Mouse (Mus musculus) hindbrain, embryonic 15.5 days (tissue): ENCODE measurements at regions not wholly inside any gene's neighbourhood (a gene's known extent, or its start where the extent isn't known, plus 50 kb on each side); places are given as distances from the start of the nearest gene placed in this dataset.
"Not testable (repeated sequence)": the region's sequence is repeated elsewhere in the genome, so short reads cannot be mapped to it uniquely, and the experiment has no call there.

Experiments used
- ATAC-seq: fragments of 200-750 bp; cut with Nextera tagmentation; 2 replicates; pipeline ENCODE4 v1.8.0; 2017; ENCODE audit warnings: low read depth, moderate number of reproducible peaks, moderate TSS enrichment; ENCODE audit not compliant: low FRiP score
- H3K27ac ChIP-seq: fragments of 300-500 bp; sonication (generic); replicated peaks from 2 replicates; pipeline ENCODE4 v1.5.1; 2015; ENCODE audit warnings: mild to moderate bottlenecking, inconsistent platforms
- H3K27me3 ChIP-seq: fragments of 300-500 bp; sonication (generic); 2 replicates; pipeline ENCODE4 v1.6.1; 2015; ENCODE audit warnings: control low read depth, inconsistent platforms
- H3K36me3 ChIP-seq: fragments of 300-500 bp; sonication (generic); 2 replicates; pipeline ENCODE4 v1.6.1; 2015; ENCODE audit warnings: control low read depth, inconsistent platforms
- H3K4me1 ChIP-seq: fragments of 300-500 bp; sonication (generic); replicated peaks from 2 replicates; pipeline ENCODE4 v1.6.1; 2015; ENCODE audit warnings: control low read depth, inconsistent platforms
- H3K4me2 ChIP-seq: fragments of 300-500 bp; sonication (generic); 2 replicates; pipeline ENCODE4 v1.6.1; 2015; ENCODE audit warnings: moderate library complexity, mild to moderate bottlenecking, inconsistent platforms
- H3K4me3 ChIP-seq: fragments of 300-500 bp; sonication (generic); 2 replicates; pipeline ENCODE4 v1.5.1; 2015; ENCODE audit warnings: mild to moderate bottlenecking, inconsistent platforms
- H3K9ac ChIP-seq: fragments of 300-500 bp; sonication (generic); 2 replicates; pipeline ENCODE4 v1.6.1; 2015; ENCODE audit warnings: inconsistent platforms
- H3K9me3 ChIP-seq: fragments of 300-500 bp; sonication (generic); 2 replicates; pipeline ENCODE4 v1.6.1; 2016; ENCODE audit warnings: control low read depth, inconsistent platforms
- WGBS: fragments of 180-500 bp; shearing (Covaris S2); methylation state at CpG from one replicate; pipeline ENCODE4 v1.1.7; 2015; 5-methylcytosine and 5-hydroxymethylcytosine counted together

DNA sequence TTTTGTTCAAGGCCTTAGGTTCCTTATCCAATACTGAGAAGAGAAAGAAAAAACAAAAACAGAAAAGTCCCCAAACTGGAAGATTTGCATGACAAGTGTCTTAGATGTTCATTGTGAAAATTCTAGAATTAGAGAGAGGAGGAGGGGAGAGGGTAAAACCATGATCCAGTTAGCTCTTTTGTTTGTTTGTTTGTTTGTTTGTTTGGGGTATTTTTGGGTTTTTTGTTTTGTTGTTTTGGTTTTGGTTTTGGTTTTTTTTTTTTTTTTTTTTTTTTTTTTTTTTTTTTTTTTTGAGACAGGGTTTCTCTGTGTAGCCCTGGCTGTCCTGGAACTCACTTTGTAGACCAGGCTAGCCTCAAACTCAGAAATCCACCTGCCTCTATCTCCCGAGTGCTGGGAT lies 100.8 kb upstream of the Klf3 start:
- H3K4me2 ChIP-seq, H3K9me3 ChIP-seq, ATAC-seq, H3K9ac ChIP-seq, H3K27me3 ChIP-seq, H3K36me3 ChIP-seq, H3K4me3 ChIP-seq: not testable (repeated sequence)
- WGBS: 50% methylated on average over 1 of the region's 1 CpGs
- Histone ChIP-seq H3K4me1 (peaks cover 32% of the 10 kb centered on the region), H3K27ac (peak overlapping the region; percentile 73)

DNA sequence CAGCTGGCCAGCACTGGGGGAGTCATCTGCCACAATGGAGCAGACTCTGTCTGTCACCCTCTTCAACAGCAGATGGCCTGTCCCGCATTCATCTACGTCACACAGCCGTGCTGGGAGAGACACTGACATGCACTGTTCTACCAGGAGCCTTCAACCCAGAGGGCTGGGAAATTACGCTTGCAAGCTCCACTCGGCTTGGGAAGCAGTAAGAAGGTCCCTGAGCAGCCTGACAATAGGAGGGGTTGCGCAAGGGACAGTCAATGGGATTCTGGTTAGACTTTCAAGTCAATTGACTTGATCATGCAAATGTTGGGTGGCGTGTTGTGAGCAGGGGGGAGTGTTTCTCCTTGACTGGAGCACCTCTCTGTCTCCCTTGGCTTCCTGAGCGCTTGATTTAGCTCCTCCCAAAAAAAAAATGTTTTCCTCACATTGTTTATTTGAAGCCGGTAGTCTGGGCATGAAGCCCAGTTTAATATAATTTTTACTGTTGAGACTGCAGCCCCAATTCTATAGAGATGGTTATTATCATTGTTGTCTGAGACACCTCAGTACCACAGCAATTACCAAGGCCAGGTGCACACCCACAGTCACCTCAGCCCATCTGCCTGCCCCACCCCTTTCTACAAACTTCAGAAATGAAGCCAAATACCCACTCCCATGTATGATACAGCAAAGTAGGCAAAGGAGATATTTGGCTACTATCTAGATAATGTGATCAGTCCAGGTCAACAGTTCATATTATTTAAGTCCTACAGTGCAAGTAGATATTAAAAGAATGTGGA lies 99.9 kb upstream of the Klf3 start:
- ATAC-seq: peak; percentile 85
- peaks cover 32% of the 10 kb centered on the region for H3K4me1 ChIP-seq
- no peaks in the 10 kb centered on the region for H3K27me3 ChIP-seq
- H3K27ac ChIP-seq: peak overlapping the region; percentile 73
- WGBS: 14% methylated on average over 9 of the region's 9 CpGs
- H3K9me3 ChIP-seq: no peaks in the 10 kb centered on the region
- peak overlapping the region; percentile 38 for H3K4me2 ChIP-seq
- no peak overlapping the region for H3K9ac ChIP-seq
- H3K4me3 ChIP-seq: no peak overlapping the region
- no peaks in the 10 kb centered on the region for H3K36me3 ChIP-seq

DNA sequence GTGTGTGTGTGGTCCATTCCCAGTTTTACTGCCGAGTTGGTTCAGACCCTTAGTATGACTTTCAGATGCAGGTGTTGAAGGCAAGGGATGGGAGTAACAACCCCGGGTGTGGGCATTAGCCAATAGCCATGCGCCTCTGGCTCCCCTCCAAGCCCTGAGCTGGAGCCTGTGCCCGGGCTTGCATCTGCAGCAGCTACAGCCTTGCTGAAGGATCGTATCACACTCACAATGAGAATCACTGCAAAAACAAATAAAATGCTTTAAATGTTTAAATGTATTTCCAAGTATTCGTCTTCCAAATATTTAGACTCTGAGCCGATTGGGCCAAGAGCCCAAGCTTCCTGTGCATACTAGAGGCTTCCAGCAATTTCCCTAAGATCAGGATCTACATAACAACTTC lies 99.0 kb upstream of the Klf3 start:
- ATAC-seq: no peak
- no peak overlapping the region for H3K4me2 ChIP-seq
- H3K36me3 ChIP-seq: no peaks in the 10 kb centered on the region
- H3K27me3 ChIP-seq: no peaks in the 10 kb centered on the region
- H3K4me3 ChIP-seq: no peak overlapping the region
- no peak overlapping the region for H3K9ac ChIP-seq
- H3K27ac ChIP-seq: no peak overlapping the region
- WGBS: 61% methylated on average over 7 of the region's 7 CpGs
- peaks cover 32% of the 10 kb centered on the region for H3K4me1 ChIP-seq
- no peaks in the 10 kb centered on the region for H3K9me3 ChIP-seq

DNA sequence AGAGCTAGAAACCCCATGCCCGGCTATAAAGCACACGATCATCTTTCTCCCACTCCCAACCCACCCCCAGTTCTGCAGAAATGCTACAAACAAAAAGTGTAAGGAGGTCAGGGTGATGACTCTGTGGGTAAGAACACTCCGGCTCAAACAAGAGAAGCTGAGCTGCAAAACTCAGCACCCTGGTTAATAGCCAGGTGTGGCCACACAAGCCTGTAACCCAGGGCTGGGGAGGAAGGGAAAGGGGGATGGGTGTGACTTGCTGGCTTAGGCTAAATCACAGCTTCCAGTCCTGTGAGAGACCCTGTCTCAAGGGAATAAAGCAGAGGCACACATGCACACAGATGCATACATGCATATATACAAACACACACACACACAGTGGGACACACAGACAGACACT lies 96.6 kb upstream of the Klf3 start:
- no peak overlapping the region for H3K4me3 ChIP-seq
- H3K4me1 ChIP-seq: peaks cover 27% of the 10 kb centered on the region
- H3K9me3 ChIP-seq: no peaks in the 10 kb centered on the region
- H3K9ac ChIP-seq: no peak overlapping the region
- no peak overlapping the region for H3K4me2 ChIP-seq
- 84% methylated on average over 3 of the region's 3 CpGs for WGBS
- H3K27me3 ChIP-seq: no peaks in the 10 kb centered on the region
- no peak for ATAC-seq
- no peaks in the 10 kb centered on the region for H3K36me3 ChIP-seq
- H3K27ac ChIP-seq: no peak overlapping the region

DNA sequence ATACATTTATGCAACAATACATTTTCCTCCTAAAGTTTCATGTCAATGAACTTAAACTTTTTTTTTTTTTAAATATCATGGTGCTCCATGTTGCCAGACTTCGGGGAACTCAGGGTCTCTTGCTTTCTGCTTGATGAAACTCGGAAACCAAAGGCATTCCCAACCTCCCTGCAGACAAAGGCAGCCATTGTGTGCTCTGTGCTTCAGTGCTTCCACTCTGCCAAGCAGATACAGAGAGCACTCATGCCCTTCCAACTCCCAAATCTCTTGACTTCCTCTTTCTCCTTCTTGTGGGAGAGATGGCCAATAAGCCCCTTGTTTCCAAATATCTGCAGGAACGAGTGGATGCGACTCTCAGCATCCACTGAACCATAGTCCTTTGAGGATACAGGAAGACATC lies 94.0 kb upstream of the Klf3 start:
- H3K27me3 ChIP-seq: no peaks in the 10 kb centered on the region
- ATAC-seq: no peak

DNA sequence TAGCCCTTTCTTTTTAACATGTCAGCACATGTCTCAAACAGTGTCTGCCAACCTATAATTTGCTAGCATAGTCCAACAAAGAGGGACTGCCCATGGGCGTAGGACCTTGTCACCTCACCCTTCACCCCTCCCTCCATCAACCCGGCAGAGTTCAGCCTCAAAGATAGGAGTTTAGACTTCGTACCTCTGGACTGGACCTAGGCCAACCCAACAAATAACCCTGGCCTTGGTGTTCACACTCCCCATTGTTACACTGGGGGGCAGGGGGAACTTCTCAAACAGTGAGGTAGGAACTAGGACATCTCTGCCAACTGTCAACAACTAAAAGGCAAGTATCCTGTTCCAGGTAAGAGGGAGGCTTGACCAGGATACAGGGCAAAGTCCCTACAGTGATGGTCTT lies 93.0 kb upstream of the Klf3 start:
- Histone ChIP-seq H3K4me3 (no peak overlapping the region), H3K9ac (no peak overlapping the region), H3K27me3 (no peaks in the 10 kb centered on the region), H3K4me2 (no peak overlapping the region), H3K36me3 (no peaks in the 10 kb centered on the region), H3K9me3 (no peaks in the 10 kb centered on the region), H3K27ac (no peak overlapping the region), H3K4me1 (no peaks in the 10 kb centered on the region; the same call in 1 of the 2 replicates)
- ATAC-seq: no peak
- WGBS: 71% methylated on average over 3 of the region's 3 CpGs

More for the DNA sequence above, 94.0 kb upstream of the Klf3 start:
- Histone ChIP-seq H3K36me3 (no peaks in the 10 kb centered on the region), H3K9ac (no peak overlapping the region), H3K4me2 (no peak overlapping the region), H3K4me3 (no peak overlapping the region), H3K9me3 (no peaks in the 10 kb centered on the region), H3K4me1 (peaks cover 8% of the 10 kb centered on the region), H3K27ac (no peak overlapping the region)
- WGBS: 26% methylated on average over 4 of the region's 4 CpGs

DNA sequence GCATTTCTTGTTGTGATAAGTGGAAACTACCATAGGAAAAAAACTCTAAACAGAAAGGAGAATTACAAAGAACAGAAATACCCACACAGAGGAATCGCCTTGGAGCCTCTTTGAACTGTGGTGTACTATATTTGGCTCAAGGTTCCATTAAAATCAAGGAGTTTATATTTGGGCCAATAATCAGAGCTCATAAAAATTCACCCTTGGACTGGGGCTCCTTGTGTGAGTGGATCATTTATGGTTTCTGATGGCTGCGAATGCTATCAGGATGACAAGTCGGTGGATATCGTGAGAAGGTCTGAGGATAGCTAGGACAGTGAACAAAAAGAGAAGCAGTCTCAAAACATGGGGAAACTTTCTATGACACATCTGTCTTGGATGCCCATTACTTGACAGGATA lies 92.2 kb upstream of the Klf3 start:
- Histone ChIP-seq H3K9ac (no peak overlapping the region), H3K4me1 (no peaks in the 10 kb centered on the region; the same call in 1 of the 2 replicates), H3K27ac (no peak overlapping the region), H3K9me3 (no peaks in the 10 kb centered on the region), H3K27me3 (no peaks in the 10 kb centered on the region), H3K4me2 (no peak overlapping the region), H3K4me3 (no peak overlapping the region), H3K36me3 (no peaks in the 10 kb centered on the region)
- ATAC-seq: no peak
- 97% methylated on average over 4 of the region's 4 CpGs for WGBS

DNA sequence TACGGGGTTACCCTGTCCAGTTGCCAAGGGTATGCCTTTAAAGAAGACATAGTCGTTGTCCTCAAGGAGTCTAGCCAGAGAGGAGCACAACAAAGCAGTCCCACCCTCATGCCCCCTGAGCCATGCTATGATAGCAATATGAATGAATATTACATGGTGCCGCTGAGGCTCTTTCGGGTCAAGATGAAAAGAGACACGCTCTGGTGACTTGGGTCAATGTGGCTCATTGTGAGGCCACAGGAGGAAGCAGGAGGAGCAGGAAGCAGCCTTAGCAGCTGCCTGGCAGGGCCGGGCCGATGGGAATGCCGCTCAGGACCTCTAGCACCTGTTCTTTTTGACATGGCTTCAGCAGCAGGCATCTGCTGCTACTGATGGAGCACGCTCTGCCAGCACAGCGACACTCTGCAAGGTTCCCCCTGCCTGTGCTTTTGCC lies 89.0 kb upstream of the Klf3 start:
- WGBS: 13% methylated on average over 9 of the region's 10 CpGs
- Histone ChIP-seq H3K4me1 (no peaks in the 10 kb centered on the region; the same call in 1 of the 2 replicates), H3K27ac (no peak overlapping the region), H3K4me3 (no peak overlapping the region), H3K9ac (no peak overlapping the region), H3K27me3 (no peaks in the 10 kb centered on the region), H3K9me3 (no peaks in the 10 kb centered on the region), H3K4me2 (no peak overlapping the region), H3K36me3 (no peaks in the 10 kb centered on the region)
- ATAC-seq: peak; percentile 72

DNA sequence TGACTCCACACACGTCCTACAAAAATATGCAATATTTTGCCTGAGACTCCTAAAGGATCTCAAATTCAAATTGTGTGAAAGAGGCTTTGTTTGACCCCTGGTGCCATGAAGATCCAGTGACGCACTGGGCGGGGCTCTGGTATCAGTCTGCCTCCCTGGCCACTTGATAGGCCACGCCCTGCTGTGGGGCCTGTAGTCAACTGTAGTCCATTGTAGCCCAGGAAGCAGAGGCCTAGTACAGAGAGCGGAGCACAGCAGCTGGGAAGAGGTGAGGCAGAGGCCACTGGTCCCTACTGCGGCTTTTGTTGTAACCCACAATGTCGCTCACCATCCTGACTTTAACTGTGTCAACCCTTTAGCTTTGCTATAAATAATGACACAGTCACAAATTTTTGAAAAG lies 88.5 kb upstream of the Klf3 start:
- Histone ChIP-seq H3K27ac (no peak overlapping the region), H3K36me3 (no peaks in the 10 kb centered on the region), H3K9me3 (no peaks in the 10 kb centered on the region), H3K4me2 (no peak overlapping the region), H3K4me3 (no peak overlapping the region), H3K4me1 (no peaks in the 10 kb centered on the region), H3K9ac (no peak overlapping the region), H3K27me3 (no peaks in the 10 kb centered on the region)
- ATAC-seq: peak; percentile 59
- WGBS: 37% methylated on average over 7 of the region's 7 CpGs

DNA sequence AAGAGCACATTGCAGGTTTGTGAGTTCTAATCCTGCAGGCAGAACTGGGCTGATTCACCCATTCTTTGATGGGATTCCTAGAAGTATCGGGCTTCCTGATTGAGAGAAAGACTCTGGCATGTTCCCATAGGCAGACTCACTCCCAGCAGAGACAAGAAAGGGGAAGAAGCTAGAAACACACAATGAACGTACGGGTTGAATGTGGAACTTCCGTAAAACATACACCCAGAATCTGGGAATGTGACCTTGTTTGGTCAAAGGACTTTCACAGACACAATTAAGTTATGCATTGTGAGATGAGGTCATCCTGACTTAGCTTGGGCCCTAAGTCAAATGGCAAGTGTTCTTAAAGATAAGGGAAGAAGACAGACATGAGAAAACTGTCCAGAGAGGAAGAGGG lies 86.6 kb upstream of the Klf3 start:
- ATAC-seq: no peak
- no peak overlapping the region for H3K4me3 ChIP-seq
- H3K27ac ChIP-seq: no peak overlapping the region
- H3K4me2 ChIP-seq: no peak overlapping the region
- H3K9ac ChIP-seq: no peak overlapping the region
- no peaks in the 10 kb centered on the region for H3K27me3 ChIP-seq
- WGBS: 94% methylated on average over 4 of the region's 4 CpGs
- no peaks in the 10 kb centered on the region for H3K4me1 ChIP-seq
- H3K36me3 ChIP-seq: no peaks in the 10 kb centered on the region
- no peaks in the 10 kb centered on the region for H3K9me3 ChIP-seq

DNA sequence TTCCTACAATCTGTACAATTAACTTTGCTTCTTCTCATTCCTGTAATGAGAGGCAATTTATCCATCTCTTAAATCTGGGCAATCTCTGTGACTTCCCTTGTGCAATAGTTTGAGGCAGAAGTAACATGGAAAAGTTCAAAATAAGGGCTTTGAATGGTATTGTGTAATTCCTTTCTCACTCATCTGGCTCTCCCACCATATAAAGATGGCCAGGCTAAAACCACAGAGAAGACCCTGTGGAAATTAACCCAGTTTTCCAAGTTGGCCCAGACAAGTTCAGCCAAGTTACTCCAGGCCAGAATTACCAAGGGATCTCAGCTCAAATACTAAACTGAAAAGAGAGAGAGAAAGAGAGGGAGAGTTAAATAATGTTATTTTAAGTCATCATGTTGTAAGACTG lies 81.0 kb upstream of the Klf3 start:
- no peak for ATAC-seq
- no peaks in the 10 kb centered on the region for H3K9me3 ChIP-seq

DNA sequence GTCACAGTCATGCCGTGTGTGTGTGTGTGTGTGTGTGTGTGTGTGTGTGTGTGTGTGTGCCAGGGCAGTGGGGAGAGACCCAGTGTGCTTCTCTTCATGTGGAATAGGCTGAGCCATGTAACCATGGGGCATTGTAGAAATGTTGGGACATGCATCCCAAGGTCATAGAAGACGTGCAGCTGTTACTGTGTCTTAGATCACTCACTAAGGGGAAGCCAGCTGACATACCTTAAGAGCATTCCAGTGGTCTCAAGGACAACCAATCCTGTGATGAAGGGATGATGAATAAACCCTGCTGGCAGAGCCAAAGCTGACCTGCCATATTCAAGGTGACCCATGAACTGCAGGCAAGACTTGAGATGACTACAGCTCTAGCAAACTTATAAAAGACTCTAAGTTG lies 75.3 kb upstream of the Klf3 start:
- H3K4me3 ChIP-seq: no peak overlapping the region
- no peak overlapping the region for H3K27ac ChIP-seq
- no peak overlapping the region for H3K9ac ChIP-seq
- ATAC-seq: no peak
- no peaks in the 10 kb centered on the region for H3K4me1 ChIP-seq
- H3K9me3 ChIP-seq: no peaks in the 10 kb centered on the region
- WGBS: 70% methylated on average over 2 of the region's 2 CpGs
- H3K36me3 ChIP-seq: no peaks in the 10 kb centered on the region
- no peak overlapping the region for H3K4me2 ChIP-seq
- H3K27me3 ChIP-seq: no peaks in the 10 kb centered on the region

More for the DNA sequence above, 81.0 kb upstream of the Klf3 start:
- Histone ChIP-seq H3K9ac (no peak overlapping the region), H3K4me3 (no peak overlapping the region), H3K27ac (no peak overlapping the region), H3K36me3 (no peaks in the 10 kb centered on the region), H3K27me3 (no peaks in the 10 kb centered on the region), H3K4me2 (no peak overlapping the region), H3K4me1 (no peaks in the 10 kb centered on the region)

DNA sequence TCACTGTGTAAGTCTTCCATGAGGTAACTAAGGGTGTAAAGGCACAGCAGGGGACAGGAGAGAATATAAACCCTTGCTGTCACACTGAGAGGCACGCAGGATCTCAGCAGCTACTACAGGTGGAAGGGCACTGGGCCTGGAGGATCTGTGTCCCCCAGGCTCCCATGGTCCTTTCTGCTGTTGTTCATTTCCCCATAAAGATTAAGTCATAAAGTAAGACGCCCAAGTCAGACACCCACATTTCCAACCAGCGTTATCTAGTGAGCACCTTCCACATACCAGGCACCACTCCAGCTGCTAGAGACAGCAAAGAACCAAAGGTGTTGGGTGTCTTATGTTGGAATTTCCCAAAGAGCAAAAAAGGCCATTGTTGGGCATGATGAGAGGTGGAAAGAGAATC lies 70.8 kb upstream of the Klf3 start:
- no peaks in the 10 kb centered on the region for H3K9me3 ChIP-seq
- H3K4me2 ChIP-seq: no peak overlapping the region
- no peak for ATAC-seq
- H3K36me3 ChIP-seq: no peaks in the 10 kb centered on the region
- H3K27ac ChIP-seq: no peak overlapping the region
- H3K4me3 ChIP-seq: no peak overlapping the region
- no peaks in the 10 kb centered on the region for H3K4me1 ChIP-seq
- H3K27me3 ChIP-seq: no peaks in the 10 kb centered on the region
- 92% methylated on average over 3 of the region's 3 CpGs for WGBS
- H3K9ac ChIP-seq: no peak overlapping the region
